ENCODE assay signal across 8 mouse cellular contexts in the genomic region with DNA sequence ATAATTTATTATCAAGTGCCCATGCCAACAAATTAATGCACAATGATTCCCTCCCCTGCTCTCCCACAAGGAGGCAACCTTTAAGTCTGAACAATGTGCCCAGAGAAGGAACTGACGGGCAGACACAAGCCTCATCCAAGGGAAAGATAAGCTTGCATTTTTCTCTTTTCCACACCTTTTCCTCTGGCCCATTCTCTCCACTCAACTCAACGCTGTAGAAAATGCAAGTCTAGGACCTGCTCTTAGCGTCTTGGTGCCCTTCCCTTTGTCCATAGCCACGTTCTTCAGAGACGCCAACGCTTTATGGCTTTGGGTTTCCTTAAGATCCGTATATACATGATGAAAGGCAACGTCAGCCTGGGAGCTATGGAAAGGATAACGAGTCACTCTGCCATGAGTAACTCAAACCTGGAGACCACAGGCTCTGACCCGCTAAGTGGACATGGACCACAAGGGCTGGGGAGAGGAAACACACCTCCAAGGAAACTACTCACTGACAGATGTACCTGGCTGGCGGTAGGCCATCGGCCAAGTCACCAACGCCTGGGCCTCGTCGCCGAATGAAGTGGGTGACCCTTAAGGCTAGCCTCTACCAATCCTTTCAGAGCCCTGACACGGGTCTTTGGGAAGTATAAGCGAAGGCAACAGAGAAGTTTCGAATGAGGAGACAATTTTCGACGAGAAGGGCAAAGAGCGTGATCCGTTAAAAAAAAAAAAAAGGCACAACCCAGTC. TPM values are rescaled to one million over a fixed set of nuclear protein-coding genes. Genes with fewer than 3 reads are reported as not detected.
DNase-seq lines count a peak whose midpoint lies in the region; ATAC-seq lines count a peak whose summit lies in the region.

No protein-coding gene starts in this region.

- H3K36me3 ChIP-seq in embryonic facial prominence, embryonic 10.5 days (replicated peaks): peaks cover 23% of the 10 kb centered on the region
- H3K36me3 ChIP-seq in heart, embryonic 16.5 days (ENCODE audit: control insufficient read depth, insufficient read depth): no peaks in the 10 kb centered on the region
- H3K36me3 ChIP-seq in megakaryocyte, embryonic 14.5 days (replicated peaks; ENCODE audit: low read length): peaks cover 25% of the 10 kb centered on the region

- H3K27me3 ChIP-seq in embryonic facial prominence, embryonic 10.5 days (replicated peaks; ENCODE audit: low read depth, poor library complexity, severe bottlenecking): no peaks in the 10 kb centered on the region
- no peaks in the 10 kb centered on the region for H3K27me3 ChIP-seq in heart, embryonic 16.5 days (ENCODE audit: control insufficient read depth, insufficient read depth, low read length)
- H3K27me3 ChIP-seq in megakaryocyte, embryonic 14.5 days (replicated peaks): no peaks in the 10 kb centered on the region

- H3K9me3 ChIP-seq in embryonic facial prominence, embryonic 10.5 days: no peaks in the 10 kb centered on the region
- no peaks in the 10 kb centered on the region for H3K9me3 ChIP-seq in heart, embryonic 16.5 days (replicated peaks; ENCODE audit: control insufficient read depth, low read length)
- no peaks in the 10 kb centered on the region for H3K9me3 ChIP-seq in megakaryocyte, embryonic 14.5 days

- peak; percentile 20; the same call in 1 of the 2 replicates for ATAC-seq in heart, embryonic 16.5 days (replicated peaks; ENCODE audit: extremely low read depth, insufficient read depth, low FRiP score)

- WGBS in embryonic facial prominence, embryonic 10.5 days: 3% methylated on average over 23 of the region's 23 CpGs
- under 1% methylated on average over 23 of the region's 23 CpGs for WGBS in heart, embryonic 16.5 days

- peak overlapping the region; percentile 97 for H3K4me2 ChIP-seq in heart, embryonic 16.5 days (ENCODE audit: low read depth, low read length)

- DNase-seq in heart, adult 11 months: peak; percentile 93
- no peak for DNase-seq in heart, postnatal 25 days (ENCODE audit: low spot score)
- DNase-seq in adipocyte (ENCODE audit: low spot score): peak; percentile 60
- DNase-seq in embryonic facial prominence, embryonic 10.5 days (ENCODE audit: low spot score): peak; percentile 51
- peak; percentile 13 to 17 for DNase-seq in left cerebral cortex, postnatal 36 days (ENCODE audit: low spot score in 2 of 2)
- DNase-seq in spleen, postnatal 4 days (ENCODE audit: low spot score in 2 of 2): peak; percentile 37 to 72

- H3K4me1 ChIP-seq in embryonic facial prominence, embryonic 10.5 days: peaks cover 33% of the 10 kb centered on the region
- peaks cover 32% of the 10 kb centered on the region for H3K4me1 ChIP-seq in heart, embryonic 16.5 days (ENCODE audit: control insufficient read depth, insufficient read depth, low read length)
- H3K4me1 ChIP-seq in megakaryocyte, embryonic 14.5 days: peaks cover 66% of the 10 kb centered on the region

- H3K4me3 ChIP-seq in embryonic facial prominence, embryonic 10.5 days: peak overlapping the region; percentile 96
- H3K4me3 ChIP-seq in heart, embryonic 16.5 days (ENCODE audit: low read length): peak overlapping the region; percentile 88
- peak overlapping the region; percentile 98 for H3K4me3 ChIP-seq in megakaryocyte, embryonic 14.5 days (replicated peaks)

- peak overlapping the region; percentile 94 for H3K9ac ChIP-seq in heart, embryonic 16.5 days (ENCODE audit: low read length)

- intact Hi-C loops in heart, postnatal 25 days (cut with DNase I): loop anchor here (2.0 kb wide), 1 partner anchor 29 kb away; a partner anchor contains a TSS
- intact Hi-C loops in left cerebral cortex, postnatal 36 days (cut with DNase I): no loop called here

- peak overlapping the region; percentile 100 for H3K27ac ChIP-seq in embryonic facial prominence, embryonic 10.5 days (replicated peaks)
- peak overlapping the region; percentile 90 for H3K27ac ChIP-seq in heart, embryonic 16.5 days (ENCODE audit: low read length)

RNA-seq across cellular contexts. Expression of a gene that starts 28.6 kb away (rescaled TPM):
- 10 to 100 TPM; 55.1 to 62.3 TPM for total RNA-seq in heart, postnatal 25 days (2021)
- 261 and 262 TPM in 2 replicates for polyA plus RNA-seq in embryonic facial prominence, embryonic 10.5 days (2016; fragmentation: Nextera tagmentation; extraction: Ambion mirVana)
- polyA plus RNA-seq in heart, embryonic 16.5 days (2015; fragmentation: Nextera tagmentation; extraction: Ambion mirVana): 110 and 131 TPM in 2 replicates
- 100 to 1,000 TPM; 210 to 220 TPM for total RNA-seq in left cerebral cortex, postnatal 36 days (2021)
- 17.5 and 72.4 TPM in 2 replicates for polyA plus RNA-seq in megakaryocyte, embryonic 14.5 days (2012; ENCODE audit: insufficient read depth, low replicate concordance)

RNA-seq across cellular contexts. Expression of a gene that starts 28.8 kb away (rescaled TPM):
- 10 to 100 TPM; 65.6 to 67.2 TPM for total RNA-seq in heart, postnatal 25 days (2021)
- polyA plus RNA-seq in embryonic facial prominence, embryonic 10.5 days (2016; fragmentation: Nextera tagmentation; extraction: Ambion mirVana): 8.4 and 9.9 TPM in 2 replicates
- polyA plus RNA-seq in heart, embryonic 16.5 days (2015; fragmentation: Nextera tagmentation; extraction: Ambion mirVana): 5.1 and 6.7 TPM in 2 replicates
- total RNA-seq in left cerebral cortex, postnatal 36 days (2021): 100 to 1,000 TPM; 119 to 130 TPM
- 14.0 and 17.3 TPM in 2 replicates for polyA plus RNA-seq in megakaryocyte, embryonic 14.5 days (2012; ENCODE audit: insufficient read depth, low replicate concordance)

RNA-seq across cellular contexts. Expression of a gene that starts 28.8 kb away (rescaled TPM):
- 10 to 100 TPM; 70.9 to 76.5 TPM for total RNA-seq in heart, postnatal 25 days (2021)
- 24.7 and 27.4 TPM in 2 replicates for polyA plus RNA-seq in embryonic facial prominence, embryonic 10.5 days (2016; fragmentation: Nextera tagmentation; extraction: Ambion mirVana)
- polyA plus RNA-seq in heart, embryonic 16.5 days (2015; fragmentation: Nextera tagmentation; extraction: Ambion mirVana): 36.9 and 38.3 TPM in 2 replicates
- total RNA-seq in left cerebral cortex, postnatal 36 days (2021): 10 to 100 TPM; 82.3 to 88.8 TPM
- polyA plus RNA-seq in megakaryocyte, embryonic 14.5 days (2012; ENCODE audit: insufficient read depth, low replicate concordance): 9.5 and 30.5 TPM in 2 replicates

RNA-seq across cellular contexts. Expression of a gene that starts 48.0 kb away (rescaled TPM):
- total RNA-seq in heart, postnatal 25 days (2021): 10 to 100 TPM; 45.4 to 93.0 TPM
- polyA plus RNA-seq in embryonic facial prominence, embryonic 10.5 days (2016; fragmentation: Nextera tagmentation; extraction: Ambion mirVana): 12.4 and 15.1 TPM in 2 replicates
- 77.9 and 86.2 TPM in 2 replicates for polyA plus RNA-seq in heart, embryonic 16.5 days (2015; fragmentation: Nextera tagmentation; extraction: Ambion mirVana)
- 10 to 100 TPM in 1 of 2 experiments, 1 to 10 TPM in 1; 9.9 to 10.1 TPM for total RNA-seq in left cerebral cortex, postnatal 36 days (2021)
- 1.8 TPM in 1 of 2 replicates, not detected in the other for polyA plus RNA-seq in megakaryocyte, embryonic 14.5 days (2012; ENCODE audit: insufficient read depth, low replicate concordance)
